Mouse (Mus musculus): ENCODE measurements around the gene Tppp3. TPM values are rescaled to one million over a fixed set of nuclear protein-coding genes. Genes with fewer than 3 reads are reported as not detected.

Tppp3 gene
- polyA plus RNA-seq, 1 experiment: 60.5 TPM

GRCm38 (mm10) chr8:105418992-105419391 is 52.3 kb downstream of the Tppp3 start:
- WGBS: 91% methylated on average over 2 of the region's 2 CpGs
- H3K27ac ChIP-seq (ENCODE audit: insufficient read depth, low read depth, low read length): no peak overlapping the region
- no peaks in the 10 kb centered on the region for H3K36me3 ChIP-seq (ENCODE audit: control insufficient read depth, insufficient read depth, low read length)
- no peak overlapping the region for H3K4me3 ChIP-seq (ENCODE audit: low read depth, low read length)
- peaks cover 7% of the 10 kb centered on the region for H3K27me3 ChIP-seq (ENCODE audit: control insufficient read depth, insufficient read depth, low read length)
- TF ChIP-seq CTCF (IDR thresholded peaks at IDR 0.05; ENCODE audit: extremely low read depth, insufficient read length, insufficient replicate concordance, low read depth, low read length): no peak
- no peak for TF ChIP-seq POLR2A (IDR thresholded peaks at IDR 0.05; ENCODE audit: low read depth, low read length)
- no peaks in the 10 kb centered on the region for H3K4me1 ChIP-seq (ENCODE audit: control insufficient read depth, insufficient read depth, insufficient read length, low read length)

Other genes with a start within 250 kb of the Tppp3 start
- 6.3 and 9.4 TPM in 2 replicates for gene D230025D16Rik, start 246.4 kb downstream of the Tppp3 start, polyA plus RNA-seq (2012; rRNA removed)
- 8.6 and 13.8 TPM in 2 replicates for gene B3gnt9, start 216.4 kb downstream of the Tppp3 start, polyA plus RNA-seq (2012; rRNA removed)
- 62.7 and 112 TPM in 2 replicates for gene Tradd, start 206.9 kb downstream of the Tppp3 start, polyA plus RNA-seq (2012; rRNA removed)
- gene Fbxl8, start 206.9 kb downstream of the Tppp3 start, polyA plus RNA-seq (2012; rRNA removed): 12.4 and 34.9 TPM in 2 replicates
- 1.2 and 1.3 TPM in 2 replicates for gene Hsf4, start 201.7 kb downstream of the Tppp3 start, polyA plus RNA-seq (2012; rRNA removed)
- gene Nol3, start 195.4 kb downstream of the Tppp3 start, polyA plus RNA-seq (2012; rRNA removed): 0.52 and 1.1 TPM in 2 replicates
- 1.6 and 2.6 TPM in 2 replicates for gene 4931428F04Rik, start 181.7 kb downstream of the Tppp3 start, polyA plus RNA-seq (2012; rRNA removed)
- 2.1 and 3.1 TPM in 2 replicates for gene Exoc3l, start 175.4 kb downstream of the Tppp3 start, polyA plus RNA-seq (2012; rRNA removed)
- 81.4 and 152 TPM in 2 replicates for gene E2f4, start 173.9 kb downstream of the Tppp3 start, polyA plus RNA-seq (2012; rRNA removed)
- 39.6 and 107 TPM in 2 replicates for gene Elmo3, start 165.9 kb downstream of the Tppp3 start, polyA plus RNA-seq (2012; rRNA removed)
- gene Lrrc29, start 145.2 kb downstream of the Tppp3 start, polyA plus RNA-seq (2012; rRNA removed): 2.7 and 6.9 TPM in 2 replicates
- gene Tmem208, start 145.2 kb downstream of the Tppp3 start, polyA plus RNA-seq (2012; rRNA removed): 77.5 and 105 TPM in 2 replicates
- 15.4 and 19.6 TPM in 2 replicates for gene Fhod1, start 123.6 kb downstream of the Tppp3 start, polyA plus RNA-seq (2012; rRNA removed)
- gene Slc9a5, start 122.7 kb downstream of the Tppp3 start, polyA plus RNA-seq (2012; rRNA removed): 1.4 and 3.1 TPM in 2 replicates
- gene Plekhg4, start 98.3 kb downstream of the Tppp3 start, polyA plus RNA-seq (2012; rRNA removed): 0.14 and 0.41 TPM in 2 replicates
- not detected in 2 replicates for gene Kctd19, start 58.0 kb downstream of the Tppp3 start, polyA plus RNA-seq (2012; rRNA removed)
- gene Lrrc36, start 58.0 kb downstream of the Tppp3 start, polyA plus RNA-seq (2012; rRNA removed): 0.06 TPM in 1 of 2 replicates, not detected in the other
- gene Zdhhc1, start 25.4 kb upstream of the Tppp3 start, polyA plus RNA-seq (2012; rRNA removed): 14.8 and 15.2 TPM in 2 replicates
- gene Hsd11b2, start 47.2 kb upstream of the Tppp3 start, polyA plus RNA-seq (2012; rRNA removed): 5.0 and 12.2 TPM in 2 replicates
- gene Atp6v0d1, start 94.5 kb upstream of the Tppp3 start, polyA plus RNA-seq (2012; rRNA removed): 41.9 and 70.8 TPM in 2 replicates
- 11.8 and 12.0 TPM in 2 replicates for gene Ripor1, start 133.7 kb upstream of the Tppp3 start, polyA plus RNA-seq (2012; rRNA removed)
- gene Ctcf, start 165.0 kb upstream of the Tppp3 start, polyA plus RNA-seq (2012; rRNA removed): 5.3 and 8.4 TPM in 2 replicates
- 0.35 TPM in 1 of 2 replicates, not detected in the other for gene Agrp, start 165.9 kb upstream of the Tppp3 start, polyA plus RNA-seq (2012; rRNA removed)
- 2.9 and 5.4 TPM in 2 replicates for gene Carmil2, start 214.7 kb upstream of the Tppp3 start, polyA plus RNA-seq (2012; rRNA removed)
- 10.5 and 20.6 TPM in 2 replicates for gene Acd, start 229.6 kb upstream of the Tppp3 start, polyA plus RNA-seq (2012; rRNA removed)
- 5.1 and 7.2 TPM in 2 replicates for gene Pard6a, start 229.6 kb upstream of the Tppp3 start, polyA plus RNA-seq (2012; rRNA removed)
- gene 4933405L10Rik, start 236.1 kb upstream of the Tppp3 start, polyA plus RNA-seq (2012; rRNA removed): not detected in 2 replicates
- 3.6 and 5.3 TPM in 2 replicates for gene Enkd1, start 236.7 kb upstream of the Tppp3 start, polyA plus RNA-seq (2012; rRNA removed)